Mouse (Mus musculus) liver, embryonic 16.5 days (tissue): ENCODE results near the gene Hhipl1. TPM values are rescaled to one million over a fixed set of nuclear protein-coding genes. Genes with fewer than 3 reads are reported as not detected.

Experiments
- ATAC-seq: fragments of 200-750 bp; cut with Nextera tagmentation; 2 replicates; pipeline ENCODE4 v1.8.0; 2017; ENCODE audit warnings: low read depth, mild to moderate bottlenecking, moderate number of reproducible peaks, moderate library complexity
- H3K27ac ChIP-seq: fragments of 300-500 bp; sonication (generic); 2 replicates; pipeline ENCODE4 v1.5.1; 2014; ENCODE audit warnings: mild to moderate bottlenecking, low read length
- H3K27me3 ChIP-seq: fragments of 300-500 bp; sonication (generic); 2 replicates; pipeline ENCODE4 v1.6.1; 2014; ENCODE audit warnings: low read depth, low read length, mixed read lengths; ENCODE audit not compliant: control insufficient read depth, insufficient read depth
- H3K36me3 ChIP-seq: fragments of 300-500 bp; sonication (generic); 2 replicates; pipeline ENCODE4 v1.6.1; 2014; ENCODE audit warnings: mild to moderate bottlenecking; ENCODE audit not compliant: control insufficient read depth, insufficient read depth
- H3K4me1 ChIP-seq: fragments of 300-500 bp; sonication (generic); 2 replicates; pipeline ENCODE4 v1.6.1; 2014; ENCODE audit warnings: low read depth, low read length, mixed read lengths; ENCODE audit not compliant: control insufficient read depth
- H3K4me2 ChIP-seq: fragments of 300-500 bp; sonication (generic); 2 replicates; pipeline ENCODE4 v1.6.1; 2014; ENCODE audit warnings: low read depth, low read length, mixed read lengths
- H3K4me3 ChIP-seq: fragments of 300-500 bp; sonication (generic); 2 replicates; pipeline ENCODE4 v1.5.1; 2014; ENCODE audit warnings: low read depth, mild to moderate bottlenecking, low read length
- H3K9ac ChIP-seq: fragments of 300-500 bp; sonication (generic); 2 replicates; pipeline ENCODE4 v1.6.1; 2014; ENCODE audit warnings: low read depth, low read length
- H3K9me3 ChIP-seq: fragments of 300-500 bp; sonication (generic); replicated peaks from 2 replicates; pipeline ENCODE4 v1.6.1; 2016; ENCODE audit warnings: low read length; ENCODE audit not compliant: control insufficient read depth
- WGBS: fragments of 180-500 bp; shearing (Covaris S2); extraction: QIAGEN DNeasy Blood & Tissue Kit; methylation state at CpG from one replicate; pipeline ENCODE4 v1.1.7; 2014; ENCODE audit not compliant: insufficient replicate concordance; 5-methylcytosine and 5-hydroxymethylcytosine counted together
- polyA plus RNA-seq: library from polyadenylated mRNA; unstranded; fragments of >200 nt; fragmentation: Nextera tagmentation; extraction: Ambion mirVana; gene quantifications from 2 replicates; pipeline ENCODE4 v1.2.1, GENCODE M21; 2015

Gene Hhipl1
- polyA plus RNA-seq, 1 experiment from 2014 or later, result 0.05 TPM

DNA sequence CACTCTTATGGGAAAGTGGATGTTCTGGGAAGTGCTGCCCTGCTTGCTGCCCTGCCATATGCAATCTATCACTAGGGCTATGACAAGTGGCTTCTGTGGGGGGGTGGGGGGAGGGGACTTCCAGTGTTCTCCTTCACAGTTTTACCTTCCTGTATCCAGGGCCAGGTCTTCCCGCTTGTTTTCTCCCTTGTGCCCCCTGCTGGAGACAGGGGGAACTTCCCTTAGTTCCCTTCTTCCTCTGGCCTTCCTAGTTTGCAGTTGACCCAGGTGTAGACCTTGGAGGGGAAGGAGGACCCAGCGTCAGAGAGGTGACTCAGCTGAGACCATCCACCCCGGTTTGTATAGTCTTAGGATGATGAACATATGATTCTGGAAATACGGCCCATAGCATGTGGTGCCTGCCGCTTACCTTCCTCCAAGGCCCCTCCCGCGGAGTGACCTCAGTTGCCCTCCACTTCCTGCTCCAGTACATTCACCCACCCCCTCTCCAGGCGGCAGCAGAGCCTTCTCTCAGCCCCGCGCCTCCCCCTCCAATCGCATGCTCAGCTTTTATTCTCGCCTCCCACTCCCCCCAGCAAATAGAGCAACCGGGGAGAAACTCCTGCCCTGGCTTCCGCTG is 32.6 kb downstream of the Hhipl1 start:
- H3K9ac ChIP-seq, result no peak overlapping the region
- peaks cover 7% of the 10 kb centered on the region for H3K4me1 ChIP-seq
- no peak for ATAC-seq
- H3K27me3 ChIP-seq, result peaks cover 25% of the 10 kb centered on the region
- WGBS, result 18% methylated on average over 14 of the region's 14 CpGs
- H3K4me3 ChIP-seq, result no peak overlapping the region
- H3K9me3 ChIP-seq, result no peaks in the 10 kb centered on the region
- no peaks in the 10 kb centered on the region for H3K36me3 ChIP-seq
- no peak overlapping the region for H3K4me2 ChIP-seq
- H3K27ac ChIP-seq, result no peak overlapping the region

GRCm38 (mm10) chr12:108348151-108348550 is 42.1 kb downstream of the Hhipl1 start:
- H3K9ac ChIP-seq, result no peak overlapping the region
- no peak for ATAC-seq
- no peak overlapping the region for H3K27ac ChIP-seq
- no peaks in the 10 kb centered on the region for H3K4me1 ChIP-seq
- no peaks in the 10 kb centered on the region for H3K36me3 ChIP-seq
- H3K4me3 ChIP-seq, result no peak overlapping the region
- no peak overlapping the region for H3K4me2 ChIP-seq
- H3K9me3 ChIP-seq, result no peaks in the 10 kb centered on the region
- H3K27me3 ChIP-seq, result peaks cover 19% of the 10 kb centered on the region
- 62% methylated on average over 8 of the region's 8 CpGs for WGBS

DNA sequence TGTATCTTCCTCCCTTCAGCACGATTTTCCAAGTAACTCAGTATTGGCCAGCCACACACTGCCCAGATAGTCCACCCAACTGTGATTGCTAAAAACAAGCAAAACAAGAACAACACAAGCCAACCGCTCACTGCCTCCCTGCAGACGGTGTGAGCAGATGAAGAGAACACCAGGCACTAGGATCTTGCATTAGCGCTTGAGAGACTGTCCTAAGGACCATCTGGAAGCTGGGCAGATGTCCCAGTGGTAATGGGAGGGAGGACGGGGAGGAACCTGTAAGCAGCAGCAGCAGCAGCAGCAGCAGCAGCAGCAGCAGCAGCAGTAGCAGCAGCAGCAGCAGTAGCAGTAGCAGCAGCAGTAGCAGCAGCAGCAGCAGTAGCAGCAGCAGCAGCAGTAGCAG is 43.0 kb downstream of the Hhipl1 start:
- Histone ChIP-seq H3K27me3 (peaks cover 27% of the 10 kb centered on the region), H3K4me3 (no peak overlapping the region), H3K27ac (no peak overlapping the region), H3K4me2 (no peak overlapping the region), H3K9me3 (no peaks in the 10 kb centered on the region), H3K9ac (no peak overlapping the region), H3K36me3 (no peaks in the 10 kb centered on the region), H3K4me1 (no peaks in the 10 kb centered on the region)
- ATAC-seq, result no peak
- 43% methylated on average over 5 of the region's 5 CpGs for WGBS

DNA sequence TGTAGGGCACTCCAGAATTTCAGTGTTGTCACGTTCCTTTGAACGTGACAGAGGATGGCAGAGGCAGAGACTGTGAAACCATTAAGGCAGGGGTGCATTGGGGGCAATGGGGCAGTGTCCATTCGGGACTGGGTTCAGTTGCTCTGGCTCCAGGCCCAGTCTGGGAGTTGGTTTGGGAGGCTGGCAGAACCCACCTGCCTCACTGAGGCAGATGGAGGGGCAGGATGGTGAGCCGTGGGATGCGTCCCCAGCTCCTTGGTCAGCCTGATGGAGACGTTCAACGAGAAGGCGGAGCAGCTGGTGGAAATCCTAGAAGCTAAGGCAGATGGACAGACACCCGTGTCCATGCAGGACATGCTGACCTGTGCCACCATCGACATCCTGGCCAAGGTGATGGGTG is 44.9 kb downstream of the Hhipl1 start:
- no peak overlapping the region for H3K9ac ChIP-seq
- no peak overlapping the region for H3K4me2 ChIP-seq
- no peaks in the 10 kb centered on the region for H3K4me1 ChIP-seq
- H3K27ac ChIP-seq, result no peak overlapping the region
- H3K9me3 ChIP-seq, result no peaks in the 10 kb centered on the region
- no peaks in the 10 kb centered on the region for H3K36me3 ChIP-seq
- H3K27me3 ChIP-seq, result peaks cover 30% of the 10 kb centered on the region
- ATAC-seq, result no peak
- no peak overlapping the region for H3K4me3 ChIP-seq
- WGBS, result 65% methylated on average over 10 of the region's 10 CpGs

- Histone ChIP-seq H3K4me2 (no peak overlapping the region), H3K27ac (no peak overlapping the region), H3K4me1 (no peaks in the 10 kb centered on the region), H3K4me3 (no peak overlapping the region), H3K9me3 (no peaks in the 10 kb centered on the region), H3K27me3 (peaks cover 30% of the 10 kb centered on the region), H3K36me3 (no peaks in the 10 kb centered on the region), H3K9ac (no peak overlapping the region)
- no peak for ATAC-seq
- WGBS, result 10% methylated on average over 35 of the region's 35 CpGs
These were observed 46.5 kb downstream of the Hhipl1 start for GRCm38 (mm10) chr12:108352371-108353136.

GRCm38 (mm10) chr12:108354284-108354683 is 48.2 kb downstream of the Hhipl1 start:
- H3K4me1 ChIP-seq, result no peaks in the 10 kb centered on the region
- H3K27ac ChIP-seq, result no peak overlapping the region
- WGBS, result 30% methylated on average over 2 of the region's 2 CpGs
- H3K27me3 ChIP-seq, result peaks cover 30% of the 10 kb centered on the region
- no peak overlapping the region for H3K4me3 ChIP-seq
- H3K9me3 ChIP-seq, result no peaks in the 10 kb centered on the region
- H3K36me3 ChIP-seq, result no peaks in the 10 kb centered on the region
- ATAC-seq, result no peak
- no peak overlapping the region for H3K4me2 ChIP-seq
- no peak overlapping the region for H3K9ac ChIP-seq

DNA sequence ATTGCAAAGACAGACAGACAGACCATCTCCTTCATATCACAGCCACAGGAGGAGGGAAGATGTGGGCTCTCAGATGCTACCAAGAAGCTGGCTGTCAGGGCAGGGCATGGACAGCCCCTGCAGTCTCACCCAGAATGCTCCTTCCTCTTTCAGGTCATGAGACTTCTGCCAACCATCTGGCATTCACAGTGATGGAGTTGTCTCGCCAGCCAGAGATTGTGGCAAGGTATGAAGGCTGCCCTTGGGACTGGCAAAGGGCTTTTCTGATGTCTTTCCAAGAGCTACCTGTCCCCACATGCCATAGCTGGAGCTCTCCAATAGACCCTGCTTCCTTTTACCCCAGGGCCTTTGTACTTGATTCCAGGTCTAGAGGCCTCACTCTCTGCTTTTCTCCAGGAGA is 49.2 kb downstream of the Hhipl1 start:
- H3K36me3 ChIP-seq, result no peaks in the 10 kb centered on the region
- H3K27me3 ChIP-seq, result peaks cover 30% of the 10 kb centered on the region
- no peak overlapping the region for H3K27ac ChIP-seq
- 83% methylated on average over 1 of the region's 1 CpGs for WGBS
- no peak for ATAC-seq
- no peaks in the 10 kb centered on the region for H3K4me1 ChIP-seq
- H3K4me2 ChIP-seq, result no peak overlapping the region
- H3K9me3 ChIP-seq, result no peaks in the 10 kb centered on the region
- no peak overlapping the region for H3K9ac ChIP-seq
- H3K4me3 ChIP-seq, result no peak overlapping the region

GRCm38 (mm10) chr12:108355986-108356385 is 49.9 kb downstream of the Hhipl1 start:
- no peak overlapping the region for H3K27ac ChIP-seq
- ATAC-seq, result no peak
- H3K9ac ChIP-seq, result no peak overlapping the region
- H3K4me2 ChIP-seq, result no peak overlapping the region
- no peak overlapping the region for H3K4me3 ChIP-seq
- no peaks in the 10 kb centered on the region for H3K9me3 ChIP-seq
- H3K27me3 ChIP-seq, result peaks cover 27% of the 10 kb centered on the region
- no peaks in the 10 kb centered on the region for H3K4me1 ChIP-seq
- H3K36me3 ChIP-seq, result no peaks in the 10 kb centered on the region

GRCm38 (mm10) chr12:108363796-108364195 is 57.7 kb downstream of the Hhipl1 start:
- ATAC-seq, result no peak
- no peak overlapping the region for H3K27ac ChIP-seq
- WGBS, result 2% methylated on average over 5 of the region's 5 CpGs
- no peak overlapping the region for H3K4me2 ChIP-seq
- H3K9me3 ChIP-seq, result no peaks in the 10 kb centered on the region
- H3K36me3 ChIP-seq, result no peaks in the 10 kb centered on the region
- no peaks in the 10 kb centered on the region for H3K4me1 ChIP-seq
- H3K9ac ChIP-seq, result no peak overlapping the region
- H3K27me3 ChIP-seq, result no peaks in the 10 kb centered on the region
- no peak overlapping the region for H3K4me3 ChIP-seq
